Mouse (Mus musculus) Patski (cell line): Measurements from ENCODE around the gene Ttc9c. TPM values are rescaled to one million over a fixed set of nuclear protein-coding genes. Genes with fewer than 3 reads are reported as not detected.

ENCODE experiments used
- ATAC-seq: fragments of 100-300 bp; one replicate; pipeline ENCODE4 v1.8.0; 2021
- CTCF ChIA-PET: fragments of 350-600 bp; sonication (Branson Sonifier 250); formaldehyde crosslinking; loops from one replicate; lab custom pipeline; 2022; ENCODE audit warnings: inconsistent platforms; lab: Charles Lee
- POLR2A ChIA-PET: fragments of 350-600 bp; sonication (Branson Sonifier 250); formaldehyde crosslinking; loops from one replicate; lab custom pipeline; 2022; ENCODE audit warnings: antibody characterized with exemption, inconsistent platforms; lab: Charles Lee
- DNase-seq: peaks from one replicate; pipeline ENCODE4 v3.0.0-alpha.2; 2011; ENCODE audit warnings: low read depth, low spot score
- H3K27me3 ChIP-seq: fragments of 371-371 bp; one replicate; pipeline ENCODE4 v1.5.1; 2021
- CTCF ChIP-seq: fragments of 100-300 bp; IDR thresholded peaks from one replicate; pipeline ENCODE4 v1.5.1; 2021
- in situ Hi-C: fragments of 300-500 bp; cut with MboI; formaldehyde crosslinking; loops from 3 replicates; pipeline ENCODE4 v1.11.1; 2018; ENCODE audit warnings: low pct_unique_long_range_greater_than_20kb, mixed read lengths
- polyA plus RNA-seq: library from polyadenylated mRNA; unstranded; gene quantifications from one replicate; pipeline ENCODE4 v1.2.3, GENCODE M21; 2021

The Ttc9c gene
- 51.4 TPM for polyA plus RNA-seq

- ATAC-seq (peak; percentile 90), DNase-seq (peak; percentile 94)
- no peaks in the 10 kb centered on the region for H3K27me3 ChIP-seq
- ChIA-PET POLR2A (interaction anchor here (0.6 to 2.1 kb wide), 11 partner anchors 9 to 96 kb away, joined by 3 to 7 read pairs (median 4); partner anchors contain the start of genes Gng3, Polr2g and Slc3a2), CTCF (interaction anchor here (1.1 kb wide), 1 partner anchor 11 kb away, joined by 3 read pairs; no protein-coding TSS in a partner anchor)
- TF ChIP-seq CTCF = no peak
- in situ Hi-C loops = loop anchor here (5.0 to 10.0 kb wide), 2 partner anchors 67 to 244 kb away; no protein-coding TSS in a partner anchor
Observed at GRCm38 (mm10) chr19:8818801-8819595, at the start of gene Ttc9c. Gene Ttc9c (minus strand): TSS chr19:8819333.

GRCm38 (mm10) chr19:8864265-8864664 lies 45.1 kb upstream of the Ttc9c start:
- DNase-seq (no peak), ATAC-seq (no peak)
- POLR2A ChIA-PET = interaction anchor here (0.6 kb wide), 1 partner anchor 28 kb away, joined by 3 read pairs; the partner anchor contains the start of gene Ints5
- in situ Hi-C loops = loop anchor here (25.0 kb wide), 1 partner anchor 573 kb away; no protein-coding TSS in a partner anchor
- CTCF ChIA-PET = no interaction called here
- no peak for TF ChIP-seq CTCF
- H3K27me3 ChIP-seq = no peaks in the 10 kb centered on the region

- CTCF ChIA-PET = interaction anchor here (0.9 to 2.0 kb wide), 8 partner anchors 14 to 254 kb away, joined by 3 to 11 read pairs (median 4); no protein-coding TSS in a partner anchor
- no peak for DNase-seq
Observed at GRCm38 (mm10) chr19:8859018-8859417, 39.9 kb upstream of the Ttc9c start.

DNA sequence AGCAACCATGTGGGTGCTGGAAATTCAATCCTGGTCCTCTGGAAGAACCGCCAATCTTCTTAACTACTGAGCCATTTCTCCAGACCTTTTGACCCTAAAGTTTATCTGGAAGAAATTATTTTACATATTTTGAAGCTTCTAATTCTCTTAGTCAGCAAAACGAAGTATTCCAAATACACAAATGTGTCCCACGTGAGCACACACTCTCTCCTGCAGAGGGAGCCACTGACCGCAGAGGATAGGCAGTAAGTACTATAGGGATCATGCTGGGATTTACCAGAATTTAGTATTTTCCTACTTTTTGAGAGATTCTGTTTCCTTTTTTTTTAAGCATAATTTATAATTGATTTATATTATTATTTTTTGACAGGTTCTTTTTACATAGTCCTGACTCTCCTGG lies 38.6 kb upstream of the Ttc9c start:
- POLR2A ChIA-PET = no interaction called here
- DNase-seq (no peak), ATAC-seq (no peak)
- CTCF ChIA-PET = interaction anchor here (2.0 kb wide), 1 partner anchor 252 kb away, joined by 11 read pairs; no protein-coding TSS in a partner anchor
- in situ Hi-C loops = loop anchor here (25.0 kb wide), 1 partner anchor 580 kb away; no protein-coding TSS in a partner anchor
- TF ChIP-seq CTCF = peak; percentile 71
- no peaks in the 10 kb centered on the region for H3K27me3 ChIP-seq

More at GRCm38 (mm10) chr19:8859018-8859417, 39.9 kb upstream of the Ttc9c start:
- in situ Hi-C loops = loop anchor here (25.0 kb wide), 1 partner anchor 578 kb away; no protein-coding TSS in a partner anchor
- POLR2A ChIA-PET = interaction anchor here (0.9 kb wide), 1 partner anchor 9 kb away, joined by 3 read pairs; the partner anchor contains the start of gene Lrrn4cl
- TF ChIP-seq CTCF = peak; percentile 71
- H3K27me3 ChIP-seq = no peaks in the 10 kb centered on the region
- ATAC-seq = no peak

- DNase-seq = no peak
- ATAC-seq = no peak
- H3K27me3 ChIP-seq = no peaks in the 10 kb centered on the region
- ChIA-PET POLR2A (interaction anchor here (0.5 to 1.1 kb wide), 2 partner anchors 18 to 93 kb away, joined by 3 read pairs; partner anchors contain the start of gene Ubxn1), CTCF (interaction anchor here (1.7 to 3.0 kb wide), 3 partner anchors 8 to 257 kb away, joined by 3 to 13 read pairs (median 7); no protein-coding TSS in a partner anchor)
- in situ Hi-C loops = loop anchor here (25.0 kb wide), 1 partner anchor 584 kb away; no protein-coding TSS in a partner anchor
- no peak for TF ChIP-seq CTCF
Observed at GRCm38 (mm10) chr19:8853117-8853516, 34.0 kb upstream of the Ttc9c start.

DNA sequence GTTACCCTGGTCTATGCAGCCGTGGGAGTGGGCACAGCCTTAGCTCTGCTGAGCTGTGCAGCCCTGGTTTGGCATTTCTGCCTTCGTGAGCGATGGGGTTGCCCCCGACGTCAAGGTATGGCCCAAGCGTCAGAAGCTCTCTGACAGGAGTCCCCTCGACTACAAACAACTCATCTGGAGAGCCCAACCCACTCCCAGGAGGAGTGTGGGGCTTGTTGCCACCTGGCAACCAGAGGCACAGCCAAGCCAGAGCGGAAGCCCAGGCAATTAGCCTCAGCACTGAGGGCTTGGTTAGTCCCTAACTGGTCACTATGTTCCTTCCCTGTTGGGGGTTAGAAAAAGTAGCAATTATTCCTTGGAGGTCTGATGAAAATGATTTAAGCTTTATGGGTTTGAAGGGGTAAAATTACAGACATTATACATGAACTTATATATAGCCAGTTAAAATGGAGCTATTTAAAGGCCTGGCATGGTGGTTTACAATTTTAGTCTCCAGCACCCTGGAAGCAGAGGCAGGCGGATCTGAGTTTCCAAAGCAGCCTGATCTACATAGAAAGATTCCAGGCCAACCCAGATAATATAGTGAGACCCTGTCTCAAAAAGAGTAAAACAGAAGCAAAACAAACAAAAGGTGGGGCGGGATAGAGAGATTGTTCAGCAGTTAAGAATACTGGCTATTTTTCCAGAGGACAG lies 33.2 kb upstream of the Ttc9c start:
- in situ Hi-C loops = loop anchor here (25.0 kb wide), 1 partner anchor 585 kb away; no protein-coding TSS in a partner anchor
- no peak for TF ChIP-seq CTCF
- CTCF ChIA-PET = interaction anchor here (0.9 to 3.0 kb wide), 4 partner anchors 7 to 257 kb away, joined by 3 to 13 read pairs (median 6); no protein-coding TSS in a partner anchor
- no peaks in the 10 kb centered on the region for H3K27me3 ChIP-seq
- POLR2A ChIA-PET = interaction anchor here (1.1 kb wide), 1 partner anchor 19 kb away, joined by 3 read pairs; the partner anchor contains the start of gene Ubxn1
- no peak for ATAC-seq
- DNase-seq = no peak

- no peak for TF ChIP-seq CTCF
- DNase-seq (no peak), ATAC-seq (no peak)
- ChIA-PET POLR2A (no interaction called here), CTCF (interaction anchor here (0.9 to 1.9 kb wide), 3 partner anchors 9 to 258 kb away, joined by 3 to 7 read pairs (median 4); no protein-coding TSS in a partner anchor)
- in situ Hi-C loops = loop anchor here (25.0 kb wide), 1 partner anchor 586 kb away; no protein-coding TSS in a partner anchor
- no peaks in the 10 kb centered on the region for H3K27me3 ChIP-seq
Observed at GRCm38 (mm10) chr19:8851639-8852038, 32.5 kb upstream of the Ttc9c start.

DNA sequence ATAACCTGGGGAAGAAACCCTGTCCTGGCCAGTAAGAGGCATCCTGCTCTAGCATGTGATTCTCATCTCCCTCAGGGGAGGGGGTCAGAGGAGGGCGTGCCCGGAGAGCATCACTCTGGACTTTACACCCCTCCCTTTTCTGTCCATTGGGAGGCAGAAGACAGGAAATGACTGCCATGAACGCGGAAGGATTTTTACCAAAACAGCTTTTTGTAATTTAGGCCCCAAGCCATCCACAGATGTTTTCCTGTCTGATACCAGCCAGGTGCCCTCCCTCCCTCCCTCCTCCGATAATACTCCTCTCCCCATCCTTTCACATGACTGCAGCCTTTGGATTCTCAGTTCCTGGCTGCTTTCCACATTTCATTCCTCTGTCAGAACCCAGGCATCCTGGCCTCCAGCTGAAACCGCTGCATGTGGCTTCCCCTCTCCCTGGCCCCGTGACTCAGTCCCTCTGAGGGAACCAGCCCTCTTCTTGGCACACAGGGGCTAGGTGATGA lies 31.3 kb upstream of the Ttc9c start, which contains the start of gene Lrrn4cl:
Gene Lrrn4cl, plus strand, starts transcription at position 367 of the 500 bp plus-strand sequence.
- CTCF ChIA-PET = interaction anchor here (1.3 kb wide), 1 partner anchor 259 kb away, joined by 3 read pairs; no protein-coding TSS in a partner anchor
- in situ Hi-C loops = loop anchor here (25.0 kb wide), 1 partner anchor 587 kb away; no protein-coding TSS in a partner anchor
- ATAC-seq = no peak
- no peaks in the 10 kb centered on the region for H3K27me3 ChIP-seq
- DNase-seq = no peak
- no peak for TF ChIP-seq CTCF
- POLR2A ChIA-PET = interaction anchor here (1.0 kb wide), 1 partner anchor 8 kb away, joined by 3 read pairs; no protein-coding TSS in a partner anchor

- no peaks in the 10 kb centered on the region for H3K27me3 ChIP-seq
- in situ Hi-C loops = loop anchor here (5.0 to 25.0 kb wide), 2 partner anchors 264 to 1039 kb away; partner anchors contain the start of gene Incenp
- ChIA-PET CTCF (no interaction called here), POLR2A (no interaction called here)
- ATAC-seq = no peak
- no peak for DNase-seq
- no peak for TF ChIP-seq CTCF
Observed at GRCm38 (mm10) chr19:8848356-8848755, 29.2 kb upstream of the Ttc9c start.
